Mouse (Mus musculus) forebrain, embryonic 10.5 days (tissue): ENCODE data around the gene Rfx4. TPM values are rescaled to one million over a fixed set of nuclear protein-coding genes. Genes with fewer than 3 reads are reported as not detected.

Experiments used
- DNase-seq: peaks from one replicate; pipeline ENCODE4 v3.0.0-alpha.2; 2017; ENCODE audit warnings: low spot score; ENCODE audit errors: extremely low spot score
- H3K27ac ChIP-seq: fragments of 300-500 bp; sonication (generic); 2 replicates; pipeline ENCODE4 v1.5.1; 2016; ENCODE audit warnings: mild to moderate bottlenecking
- H3K27me3 ChIP-seq: fragments of 300-500 bp; sonication (generic); 2 replicates; pipeline ENCODE4 v1.6.1; 2016; ENCODE audit warnings: mild to moderate bottlenecking; ENCODE audit not compliant: poor library complexity, severe bottlenecking
- H3K36me3 ChIP-seq: fragments of 300-500 bp; sonication (generic); replicated peaks from 2 replicates; pipeline ENCODE4 v1.6.1; 2016; ENCODE audit warnings: mild to moderate bottlenecking, moderate library complexity
- H3K4me1 ChIP-seq: fragments of 300-500 bp; sonication (generic); 2 replicates; pipeline ENCODE4 v1.6.1; 2016
- H3K4me3 ChIP-seq: fragments of 300-500 bp; sonication (generic); 2 replicates; pipeline ENCODE4 v1.5.1; 2016; ENCODE audit warnings: mild to moderate bottlenecking, moderate library complexity
- H3K9me3 ChIP-seq: fragments of 300-500 bp; sonication (generic); 2 replicates; pipeline ENCODE4 v1.6.1; 2016; ENCODE audit warnings: mild to moderate bottlenecking, moderate library complexity
- WGBS: fragments of 180-500 bp; shearing (Covaris S2); methylation state at CpG from one replicate; pipeline ENCODE4 v1.1.7; 2016; 5-methylcytosine and 5-hydroxymethylcytosine counted together
- polyA plus RNA-seq: library from polyadenylated mRNA; unstranded; fragments of >200 nt; fragmentation: Nextera tagmentation; extraction: Ambion mirVana; gene quantifications from 2 replicates; pipeline ENCODE4 v1.2.1, GENCODE M21; 2016

Gene Rfx4
- polyA plus RNA-seq, 1 experiment from 2014 or later = 26.1 TPM

GRCm38 (mm10) chr10:84898144-84898979 lies 142.5 kb downstream of the Rfx4 start:
- Histone ChIP-seq H3K9me3 (no peaks in the 10 kb centered on the region), H3K4me1 (peaks cover 37% of the 10 kb centered on the region), H3K27me3 (peaks cover 26% of the 10 kb centered on the region), H3K36me3 (peaks cover 92% of the 10 kb centered on the region), H3K27ac (peak overlapping the region; percentile 41; the same call in 1 of the 2 replicates), H3K4me3 (no peak overlapping the region)
- WGBS = 69% methylated on average over 3 of the region's 3 CpGs
- no peak for DNase-seq

- Histone ChIP-seq H3K4me3 (no peak overlapping the region), H3K36me3 (peaks cover 84% of the 10 kb centered on the region), H3K4me1 (peaks cover 49% of the 10 kb centered on the region), H3K27me3 (peaks cover 53% of the 10 kb centered on the region), H3K9me3 (no peaks in the 10 kb centered on the region), H3K27ac (no peak overlapping the region)
- WGBS = 81% methylated on average over 5 of the region's 5 CpGs
- no peak for DNase-seq
Observed at GRCm38 (mm10) chr10:84901676-84902075, 145.8 kb downstream of the Rfx4 start.

- Histone ChIP-seq H3K36me3 (peaks cover 79% of the 10 kb centered on the region), H3K27ac (no peak overlapping the region), H3K4me3 (no peak overlapping the region), H3K4me1 (peaks cover 46% of the 10 kb centered on the region), H3K27me3 (peaks cover 53% of the 10 kb centered on the region), H3K9me3 (no peaks in the 10 kb centered on the region)
- no peak for DNase-seq
- 84% methylated on average over 2 of the region's 2 CpGs for WGBS
Observed at GRCm38 (mm10) chr10:84902213-84902612, 146.4 kb downstream of the Rfx4 start.

DNA sequence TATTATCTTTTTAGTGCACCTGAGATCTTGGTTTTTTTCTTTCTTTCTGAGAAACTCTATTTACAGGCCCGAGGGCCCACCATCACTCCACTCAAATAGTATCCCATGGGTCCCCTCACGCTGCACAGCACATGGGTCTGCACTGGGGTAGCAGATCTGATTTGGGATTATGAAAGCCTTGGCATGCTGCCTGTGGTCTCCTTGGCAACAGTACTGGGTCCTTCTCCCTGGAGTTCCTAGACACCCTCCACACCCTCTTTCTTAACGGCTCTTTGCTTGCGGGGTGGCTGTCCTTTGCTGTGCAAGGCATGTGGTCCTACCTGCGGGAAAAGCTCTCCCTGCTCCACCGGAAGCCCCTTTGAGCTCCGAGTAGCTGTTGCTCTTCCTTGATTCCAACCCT lies 147.4 kb downstream of the Rfx4 start:
- H3K36me3 ChIP-seq = peaks cover 77% of the 10 kb centered on the region
- H3K9me3 ChIP-seq = no peaks in the 10 kb centered on the region
- 58% methylated on average over 7 of the region's 7 CpGs for WGBS
- H3K4me3 ChIP-seq = no peak overlapping the region
- peaks cover 64% of the 10 kb centered on the region for H3K27me3 ChIP-seq
- peaks cover 36% of the 10 kb centered on the region for H3K4me1 ChIP-seq
- no peak for DNase-seq
- H3K27ac ChIP-seq = 0 out of 2 replicates have a peak overlapping the region, but pooled peaks have one; percentile 22

DNA sequence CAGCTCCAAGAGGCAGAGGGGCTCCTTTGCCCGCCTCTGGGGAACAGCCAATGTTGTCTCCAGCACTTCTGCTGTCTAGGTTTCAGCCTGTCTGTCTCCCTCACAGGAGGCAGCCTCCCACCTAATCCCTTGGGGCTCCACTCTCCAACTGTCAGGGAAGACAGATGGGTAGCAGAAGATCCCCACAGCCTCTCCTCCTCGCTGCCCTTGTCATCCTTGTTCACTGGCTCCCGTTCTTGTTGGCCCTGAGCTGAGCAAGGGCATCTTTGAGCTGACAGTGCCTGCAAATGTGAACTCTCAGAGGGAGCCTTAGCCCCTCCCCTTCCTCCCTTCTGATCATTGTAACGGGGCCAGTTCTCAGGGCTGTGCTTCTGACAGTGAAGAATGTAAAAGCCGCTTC lies 147.9 kb downstream of the Rfx4 start:
- Histone ChIP-seq H3K27me3 (peaks cover 69% of the 10 kb centered on the region), H3K4me3 (no peak overlapping the region), H3K36me3 (peaks cover 77% of the 10 kb centered on the region), H3K4me1 (peaks cover 32% of the 10 kb centered on the region), H3K27ac (0 out of 2 replicates have a peak overlapping the region, but pooled peaks have one; percentile 22), H3K9me3 (no peaks in the 10 kb centered on the region)
- WGBS = 20% methylated on average over 5 of the region's 5 CpGs
- no peak for DNase-seq

GRCm38 (mm10) chr10:84906895-84907294 lies 151.0 kb downstream of the Rfx4 start:
- peaks cover 49% of the 10 kb centered on the region for H3K36me3 ChIP-seq
- H3K4me1 ChIP-seq = peaks cover 55% of the 10 kb centered on the region
- 88% methylated on average over 9 of the region's 9 CpGs for WGBS
- peaks cover 82% of the 10 kb centered on the region for H3K27me3 ChIP-seq
- H3K4me3 ChIP-seq = no peak overlapping the region
- no peak for DNase-seq
- no peaks in the 10 kb centered on the region for H3K9me3 ChIP-seq
- H3K27ac ChIP-seq = no peak overlapping the region

DNA sequence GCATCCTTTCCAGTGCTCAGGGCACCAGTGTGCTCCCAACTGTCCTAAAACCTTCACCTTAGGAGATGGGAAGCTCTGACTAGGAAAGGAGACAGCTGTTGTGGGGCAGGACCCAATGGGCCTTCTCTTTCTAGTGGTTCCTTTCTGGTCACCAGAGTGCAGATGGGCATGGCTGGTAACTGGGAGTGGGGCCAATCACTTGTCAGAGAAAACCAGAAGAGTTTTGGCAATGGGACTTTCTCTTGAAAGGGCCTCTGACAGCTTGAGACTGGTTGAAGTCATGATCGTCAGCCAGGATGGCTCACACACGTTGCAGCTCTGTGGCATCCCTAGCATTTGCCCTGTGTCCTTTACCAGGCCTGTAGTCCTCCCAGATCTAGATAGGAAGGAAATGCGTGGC lies 152.1 kb downstream of the Rfx4 start:
- H3K27ac ChIP-seq = no peak overlapping the region
- H3K27me3 ChIP-seq = peaks cover 81% of the 10 kb centered on the region
- H3K36me3 ChIP-seq = peaks cover 41% of the 10 kb centered on the region
- no peaks in the 10 kb centered on the region for H3K9me3 ChIP-seq
- DNase-seq = no peak
- 94% methylated on average over 3 of the region's 3 CpGs for WGBS
- peaks cover 52% of the 10 kb centered on the region for H3K4me1 ChIP-seq
- no peak overlapping the region for H3K4me3 ChIP-seq

DNA sequence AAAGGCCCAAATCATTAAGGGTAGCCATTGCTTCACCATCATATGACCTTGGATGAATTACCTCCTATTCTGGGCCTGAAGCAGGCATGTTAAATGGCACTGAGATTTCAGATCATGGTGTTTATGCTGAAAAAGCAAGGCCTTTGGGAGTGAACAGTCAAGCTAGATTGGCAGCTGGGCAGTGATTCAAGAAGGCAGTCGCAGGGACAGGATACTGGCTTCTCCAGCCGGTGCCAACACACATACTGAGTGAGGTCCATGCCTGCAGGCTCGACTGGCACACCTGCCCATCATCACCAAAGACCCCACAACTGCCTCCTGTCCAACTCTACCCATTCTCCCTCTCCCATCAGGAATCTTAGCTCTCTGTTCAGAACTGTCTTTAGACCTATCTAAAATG lies 152.6 kb downstream of the Rfx4 start:
- DNase-seq = no peak
- H3K4me3 ChIP-seq = no peak overlapping the region
- 95% methylated on average over 3 of the region's 3 CpGs for WGBS
- no peak overlapping the region for H3K27ac ChIP-seq
- H3K9me3 ChIP-seq = no peaks in the 10 kb centered on the region
- peaks cover 38% of the 10 kb centered on the region for H3K36me3 ChIP-seq
- peaks cover 81% of the 10 kb centered on the region for H3K27me3 ChIP-seq
- H3K4me1 ChIP-seq = peaks cover 52% of the 10 kb centered on the region

- DNase-seq = no peak
- Histone ChIP-seq H3K36me3 (peaks cover 32% of the 10 kb centered on the region), H3K27me3 (peaks cover 81% of the 10 kb centered on the region), H3K27ac (peak overlapping the region; percentile 44), H3K4me1 (peaks cover 45% of the 10 kb centered on the region), H3K9me3 (no peaks in the 10 kb centered on the region), H3K4me3 (no peak overlapping the region)
- 64% methylated on average over 17 of the region's 17 CpGs for WGBS
Observed at GRCm38 (mm10) chr10:84909021-84909801, 153.3 kb downstream of the Rfx4 start.

- no peaks in the 10 kb centered on the region for H3K9me3 ChIP-seq
- no peak for DNase-seq
- WGBS = 15% methylated on average over 7 of the region's 7 CpGs
- H3K27me3 ChIP-seq = peaks cover 80% of the 10 kb centered on the region
- H3K27ac ChIP-seq = peak overlapping the region; percentile 44
- H3K4me3 ChIP-seq = no peak overlapping the region
- H3K4me1 ChIP-seq = peaks cover 44% of the 10 kb centered on the region
- peaks cover 23% of the 10 kb centered on the region for H3K36me3 ChIP-seq
Observed at GRCm38 (mm10) chr10:84910194-84910593, 154.3 kb downstream of the Rfx4 start.

GRCm38 (mm10) chr10:84910758-84911384 lies 155.0 kb downstream of the Rfx4 start:
- 4% methylated on average over 1 of the region's 1 CpGs for WGBS
- H3K27me3 ChIP-seq = peaks cover 80% of the 10 kb centered on the region
- no peaks in the 10 kb centered on the region for H3K9me3 ChIP-seq
- H3K36me3 ChIP-seq = peaks cover 17% of the 10 kb centered on the region
- H3K27ac ChIP-seq = peak overlapping the region; percentile 17; the same call in 1 of the 2 replicates
- H3K4me3 ChIP-seq = no peak overlapping the region
- H3K4me1 ChIP-seq = peaks cover 44% of the 10 kb centered on the region
- DNase-seq = peak; percentile 51

- no peak overlapping the region for H3K27ac ChIP-seq
- no peak overlapping the region for H3K4me3 ChIP-seq
- no peaks in the 10 kb centered on the region for H3K9me3 ChIP-seq
- peaks cover 44% of the 10 kb centered on the region for H3K4me1 ChIP-seq
- peaks cover 63% of the 10 kb centered on the region for H3K27me3 ChIP-seq
- no peak for DNase-seq
- WGBS = 82% methylated on average over 1 of the region's 1 CpGs
- H3K36me3 ChIP-seq = peaks cover 6% of the 10 kb centered on the region
Observed at GRCm38 (mm10) chr10:84913148-84913547, 157.3 kb downstream of the Rfx4 start.
